Mouse (Mus musculus): ENCODE results near the gene Ift122. TPM values are rescaled to one million over a fixed set of nuclear protein-coding genes. Genes with fewer than 3 reads are reported as not detected.

Ift122 gene
- polyA plus RNA-seq, 1 experiment from 2014 or later: 25.9 TPM

GRCm38 (mm10) chr6:115906871-115907270, 53.6 kb downstream of the Ift122 start:
- no peak overlapping the region for H3K9ac ChIP-seq (ENCODE audit: low read length)
- no peaks in the 10 kb centered on the region for H3K9me3 ChIP-seq (ENCODE audit: control insufficient read depth, low read length)
- H3K4me2 ChIP-seq: no peak overlapping the region
- WGBS: 88% methylated on average over 2 of the region's 2 CpGs
- ATAC-seq (ENCODE audit: low FRiP score) (no peak), DNase-seq (ENCODE audit: low spot score, missing footprints) (no peak)
- H3K4me3 ChIP-seq (ENCODE audit: low read depth, low read length): no peak overlapping the region
- H3K4me1 ChIP-seq (ENCODE audit: control insufficient read depth, insufficient read depth, low read length): no peaks in the 10 kb centered on the region
- H3K27me3 ChIP-seq (ENCODE audit: control insufficient read depth, insufficient read depth, low read length): no peaks in the 10 kb centered on the region
- no peaks in the 10 kb centered on the region for H3K36me3 ChIP-seq (ENCODE audit: control insufficient read depth, insufficient read depth, low read length)
- H3K27ac ChIP-seq (ENCODE audit: low read depth, low read length): no peak overlapping the region

- DNase-seq (ENCODE audit: low spot score, missing footprints): peak; percentile 80
- H3K9ac ChIP-seq (ENCODE audit: low read length): no peak overlapping the region
- no peak overlapping the region for H3K4me2 ChIP-seq
- H3K9me3 ChIP-seq (ENCODE audit: control insufficient read depth, low read length): no peaks in the 10 kb centered on the region
- no peak for ATAC-seq (ENCODE audit: low FRiP score)
- H3K27me3 ChIP-seq (ENCODE audit: control insufficient read depth, insufficient read depth, low read length): no peaks in the 10 kb centered on the region
- no peak overlapping the region for H3K4me3 ChIP-seq (ENCODE audit: low read depth, low read length)
- no peaks in the 10 kb centered on the region for H3K4me1 ChIP-seq (ENCODE audit: control insufficient read depth, insufficient read depth, low read length)
- 42% methylated on average over 6 of the region's 6 CpGs for WGBS
- no peaks in the 10 kb centered on the region for H3K36me3 ChIP-seq (ENCODE audit: control insufficient read depth, insufficient read depth, low read length)
- H3K27ac ChIP-seq (ENCODE audit: low read depth, low read length): no peak overlapping the region
These were observed 55.2 kb downstream of the Ift122 start for GRCm38 (mm10) chr6:115908421-115908982.

GRCm38 (mm10) chr6:115909052-115909451, 55.8 kb downstream of the Ift122 start:
- ATAC-seq (ENCODE audit: low FRiP score): no peak
- no peaks in the 10 kb centered on the region for H3K9me3 ChIP-seq (ENCODE audit: control insufficient read depth, low read length)
- H3K36me3 ChIP-seq (ENCODE audit: control insufficient read depth, insufficient read depth, low read length): no peaks in the 10 kb centered on the region
- no peaks in the 10 kb centered on the region for H3K27me3 ChIP-seq (ENCODE audit: control insufficient read depth, insufficient read depth, low read length)
- no peak overlapping the region for H3K9ac ChIP-seq (ENCODE audit: low read length)
- H3K4me3 ChIP-seq (ENCODE audit: low read depth, low read length): no peak overlapping the region
- no peaks in the 10 kb centered on the region for H3K4me1 ChIP-seq (ENCODE audit: control insufficient read depth, insufficient read depth, low read length)
- H3K27ac ChIP-seq (ENCODE audit: low read depth, low read length): no peak overlapping the region
- no peak overlapping the region for H3K4me2 ChIP-seq
- 70% methylated on average over 3 of the region's 3 CpGs for WGBS
- DNase-seq (ENCODE audit: low spot score, missing footprints): peak; percentile 72

- H3K9ac ChIP-seq (ENCODE audit: low read length): no peak overlapping the region
- H3K27ac ChIP-seq (ENCODE audit: low read depth, low read length): no peak overlapping the region
- no peaks in the 10 kb centered on the region for H3K4me1 ChIP-seq (ENCODE audit: control insufficient read depth, insufficient read depth, low read length)
- H3K27me3 ChIP-seq (ENCODE audit: control insufficient read depth, insufficient read depth, low read length): no peaks in the 10 kb centered on the region
- H3K9me3 ChIP-seq (ENCODE audit: control insufficient read depth, low read length): no peaks in the 10 kb centered on the region
- no peak for ATAC-seq (ENCODE audit: low FRiP score)
- no peaks in the 10 kb centered on the region for H3K36me3 ChIP-seq (ENCODE audit: control insufficient read depth, insufficient read depth, low read length)
- peak; percentile 69 for DNase-seq (ENCODE audit: low spot score, missing footprints)
- H3K4me2 ChIP-seq: no peak overlapping the region
- no peak overlapping the region for H3K4me3 ChIP-seq (ENCODE audit: low read depth, low read length)
- 82% methylated on average over 8 of the region's 8 CpGs for WGBS
These were observed 56.7 kb downstream of the Ift122 start for GRCm38 (mm10) chr6:115909940-115910339.

DNA sequence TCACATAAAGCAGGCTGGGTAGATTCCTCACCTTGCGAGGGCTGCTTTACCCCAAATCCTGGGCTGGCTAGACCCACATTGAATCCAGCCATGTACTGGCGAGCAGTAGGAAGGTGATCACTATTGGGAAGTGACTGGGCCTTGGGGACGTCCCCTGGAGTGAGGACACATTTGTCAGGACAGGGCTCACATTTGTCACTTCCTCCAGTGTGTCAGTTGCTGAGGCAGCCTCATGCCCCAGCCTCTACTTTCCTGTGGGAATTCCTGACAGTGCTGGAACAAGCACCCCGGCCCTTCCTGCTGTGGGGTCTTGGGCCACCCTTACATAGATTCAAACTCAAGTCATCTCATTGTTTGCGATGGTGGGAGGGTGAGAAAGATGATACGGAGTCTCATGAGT, 58.5 kb downstream of the Ift122 start:
- Histone ChIP-seq H3K9ac (ENCODE audit: low read length) (no peak overlapping the region), H3K4me2 (no peak overlapping the region), H3K9me3 (ENCODE audit: control insufficient read depth, low read length) (no peaks in the 10 kb centered on the region), H3K4me1 (ENCODE audit: control insufficient read depth, insufficient read depth, low read length) (no peaks in the 10 kb centered on the region), H3K27me3 (ENCODE audit: control insufficient read depth, insufficient read depth, low read length) (no peaks in the 10 kb centered on the region), H3K4me3 (ENCODE audit: low read depth, low read length) (no peak overlapping the region), H3K36me3 (ENCODE audit: control insufficient read depth, insufficient read depth, low read length) (no peaks in the 10 kb centered on the region), H3K27ac (ENCODE audit: low read depth, low read length) (no peak overlapping the region)
- WGBS: 80% methylated on average over 6 of the region's 6 CpGs
- ATAC-seq (ENCODE audit: low FRiP score): no peak
- DNase-seq (ENCODE audit: low spot score, missing footprints): no peak

- Histone ChIP-seq H3K9me3 (ENCODE audit: control insufficient read depth, low read length) (no peaks in the 10 kb centered on the region), H3K9ac (ENCODE audit: low read length) (no peak overlapping the region), H3K4me3 (ENCODE audit: low read depth, low read length) (no peak overlapping the region), H3K27me3 (ENCODE audit: control insufficient read depth, insufficient read depth, low read length) (no peaks in the 10 kb centered on the region), H3K4me2 (no peak overlapping the region), H3K27ac (ENCODE audit: low read depth, low read length) (no peak overlapping the region), H3K36me3 (ENCODE audit: control insufficient read depth, insufficient read depth, low read length) (no peaks in the 10 kb centered on the region), H3K4me1 (ENCODE audit: control insufficient read depth, insufficient read depth, low read length) (no peaks in the 10 kb centered on the region)
- ATAC-seq (ENCODE audit: low FRiP score) (no peak), DNase-seq (ENCODE audit: low spot score, missing footprints) (no peak)
- 89% methylated on average over 10 of the region's 10 CpGs for WGBS
These were observed 60.2 kb downstream of the Ift122 start for GRCm38 (mm10) chr6:115913482-115913881.

GRCm38 (mm10) chr6:115914511-115915202, 61.4 kb downstream of the Ift122 start:
- no peak for DNase-seq (ENCODE audit: low spot score, missing footprints)
- H3K36me3 ChIP-seq (ENCODE audit: control insufficient read depth, insufficient read depth, low read length): no peaks in the 10 kb centered on the region
- ATAC-seq (ENCODE audit: low FRiP score): no peak
- no peak overlapping the region for H3K4me3 ChIP-seq (ENCODE audit: low read depth, low read length)
- no peak overlapping the region for H3K27ac ChIP-seq (ENCODE audit: low read depth, low read length)
- no peak overlapping the region for H3K4me2 ChIP-seq
- 92% methylated on average over 15 of the region's 15 CpGs for WGBS
- no peaks in the 10 kb centered on the region for H3K4me1 ChIP-seq (ENCODE audit: control insufficient read depth, insufficient read depth, low read length)
- no peaks in the 10 kb centered on the region for H3K9me3 ChIP-seq (ENCODE audit: control insufficient read depth, low read length)
- no peaks in the 10 kb centered on the region for H3K27me3 ChIP-seq (ENCODE audit: control insufficient read depth, insufficient read depth, low read length)
- H3K9ac ChIP-seq (ENCODE audit: low read length): no peak overlapping the region

DNA sequence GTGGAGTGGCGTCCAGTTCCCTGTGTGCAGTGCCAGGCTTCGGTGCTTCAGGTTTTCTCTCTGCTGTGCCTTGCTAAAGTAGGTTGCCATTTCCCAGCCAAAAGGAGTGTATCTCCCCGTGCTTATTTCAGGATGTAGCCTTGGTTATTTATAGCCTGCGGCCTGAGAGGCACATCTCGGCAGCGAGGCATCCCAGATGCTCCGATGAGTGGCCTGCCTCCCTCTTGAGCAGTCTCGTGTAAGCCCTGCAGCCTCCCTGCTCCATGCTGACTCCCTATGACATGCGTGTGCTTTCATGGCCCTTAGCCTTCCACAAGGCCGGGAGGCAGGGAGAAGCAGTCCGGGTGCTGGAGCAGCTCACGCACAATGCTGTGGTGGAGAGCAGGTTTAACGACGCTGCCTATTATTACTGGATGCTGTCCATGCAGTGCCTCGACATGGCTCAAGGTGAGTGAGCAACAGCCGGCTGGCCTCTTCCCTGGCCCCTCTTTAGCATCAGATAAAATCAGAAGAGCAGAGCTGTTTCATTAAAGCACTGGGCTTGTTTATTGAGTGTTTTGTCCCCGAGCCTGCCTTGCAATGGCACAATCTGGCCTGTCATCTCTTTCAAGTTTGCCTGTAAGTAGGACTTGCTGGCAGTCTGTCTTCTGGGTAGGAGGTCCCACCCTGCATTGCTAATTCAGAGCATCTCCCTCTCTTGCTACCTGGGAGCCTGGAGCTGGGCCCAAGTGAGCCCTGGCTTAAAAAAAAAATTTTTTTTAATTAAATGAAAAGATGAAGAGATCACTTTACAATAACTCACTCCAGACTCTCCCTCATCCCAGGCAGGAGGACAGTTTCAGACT, 62.6 kb downstream of the Ift122 start:
- Histone ChIP-seq H3K27ac (ENCODE audit: low read depth, low read length) (no peak overlapping the region), H3K36me3 (ENCODE audit: control insufficient read depth, insufficient read depth, low read length) (no peaks in the 10 kb centered on the region), H3K27me3 (ENCODE audit: control insufficient read depth, insufficient read depth, low read length) (no peaks in the 10 kb centered on the region), H3K4me3 (ENCODE audit: low read depth, low read length) (no peak overlapping the region), H3K4me1 (ENCODE audit: control insufficient read depth, insufficient read depth, low read length) (no peaks in the 10 kb centered on the region), H3K9me3 (ENCODE audit: control insufficient read depth, low read length) (no peaks in the 10 kb centered on the region), H3K9ac (ENCODE audit: low read length) (no peak overlapping the region), H3K4me2 (no peak overlapping the region)
- no peak for DNase-seq (ENCODE audit: low spot score, missing footprints)
- 82% methylated on average over 17 of the region's 17 CpGs for WGBS
- no peak for ATAC-seq (ENCODE audit: low FRiP score)

GRCm38 (mm10) chr6:115916611-115917010, 63.3 kb downstream of the Ift122 start:
- no peaks in the 10 kb centered on the region for H3K27me3 ChIP-seq (ENCODE audit: control insufficient read depth, insufficient read depth, low read length)
- no peak overlapping the region for H3K4me3 ChIP-seq (ENCODE audit: low read depth, low read length)
- 96% methylated on average over 5 of the region's 5 CpGs for WGBS
- H3K27ac ChIP-seq (ENCODE audit: low read depth, low read length): no peak overlapping the region
- H3K9me3 ChIP-seq (ENCODE audit: control insufficient read depth, low read length): no peaks in the 10 kb centered on the region
- H3K4me1 ChIP-seq (ENCODE audit: control insufficient read depth, insufficient read depth, low read length): no peaks in the 10 kb centered on the region
- ATAC-seq (ENCODE audit: low FRiP score) (no peak), DNase-seq (ENCODE audit: low spot score, missing footprints) (no peak)
- no peaks in the 10 kb centered on the region for H3K36me3 ChIP-seq (ENCODE audit: control insufficient read depth, insufficient read depth, low read length)
- no peak overlapping the region for H3K4me2 ChIP-seq
- H3K9ac ChIP-seq (ENCODE audit: low read length): no peak overlapping the region
